Mouse (Mus musculus): ENCODE measurements around the gene Coq5. TPM values are rescaled to one million over a fixed set of nuclear protein-coding genes. Genes with fewer than 3 reads are reported as not detected.

Coq5 gene
- total and polyA plus RNA-seq, 3 experiments = 41.9 to 46.7 (median 43.9) TPM

DNA sequence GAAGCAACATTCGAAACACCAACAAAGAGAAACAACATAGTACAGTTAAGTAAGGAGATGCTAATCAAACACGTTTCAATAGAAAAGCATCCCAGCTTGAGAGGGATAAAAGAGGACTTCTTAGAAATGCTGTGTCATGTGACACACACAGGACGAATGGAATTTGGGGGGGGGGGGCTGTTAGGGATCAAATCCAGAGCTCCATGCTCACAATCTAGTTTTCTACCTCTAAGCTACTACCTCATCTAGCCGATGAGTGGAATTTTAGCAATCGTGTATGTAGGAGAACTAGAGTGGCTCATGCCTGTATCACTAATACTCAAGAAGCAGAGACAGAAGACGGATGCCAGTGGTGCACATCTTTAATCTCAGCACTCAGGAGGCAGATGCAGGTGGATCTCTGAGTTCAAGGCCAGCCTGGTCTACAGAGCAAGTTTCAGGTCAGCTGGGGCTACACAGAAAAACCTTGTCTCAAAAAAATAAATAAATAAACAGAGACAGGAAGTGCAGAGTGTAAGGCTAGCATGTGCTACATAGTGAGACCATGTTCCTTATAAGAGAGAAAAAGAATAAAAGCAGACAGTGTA is 5.8 kb upstream of the Coq5 start:
- H3K9me3 ChIP-seq (replicated peaks; ENCODE audit: low read length) = peaks cover 2% of the 10 kb centered on the region
- H3K27ac ChIP-seq (ENCODE audit: insufficient read depth, low read depth) = peak overlapping the region; percentile 58
- in situ Hi-C loops (cut with MboI; ENCODE audit: low pct_ligation_motif_present, low pct_unique_long_range_greater_than_20kb, low sequenced_read_pairs) = no loop called here
- peaks cover 12 to 21% of the 10 kb centered on the region in 2 experiments for H3K36me3 ChIP-seq (replicated peaks in 1 of 2; ENCODE audit: control insufficient read depth in 1 of 2, insufficient read depth in 1 of 2, low read length in 1 of 2)
- H3K79me2 ChIP-seq (replicated peaks; ENCODE audit: control insufficient read depth, extremely low read depth, insufficient read depth, poor library complexity, severe bottlenecking) = peaks cover 40% of the 10 kb centered on the region
- dilution Hi-C loops (cut with MboI; ENCODE audit: extremely low pct_ligation_motif_present, extremely low pct_unique_long_range_greater_than_20kb, low sequenced_read_pairs) = no loop called here
- no peaks in the 10 kb centered on the region for H3K27me3 ChIP-seq (replicated peaks)
- 0 out of 2 replicates have a peak, but pooled peaks have one; percentile 59 for TF ChIP-seq CHD1 (IDR thresholded peaks at IDR 0.05; ENCODE audit: low read depth, low read length)
- peak; percentile 17; the same call in 1 of the 2 replicates for TF ChIP-seq USF2 (conservative IDR thresholded peaks at IDR 0.05; ENCODE audit: low read depth, low read length)
- TF ChIP-seq USF1 (IDR thresholded peaks at IDR 0.05; ENCODE audit: low read depth, low read length) = peak; percentile 34
- no peak for TF ChIP-seq JUND (conservative IDR thresholded peaks at IDR 0.05; ENCODE audit: low read depth, low read length)
- peaks cover 7 to 42% of the 10 kb centered on the region in 2 experiments for H3K4me1 ChIP-seq (ENCODE audit: control insufficient read depth in 1 of 2, insufficient read depth in 2 of 2)
- peak overlapping the region; percentile 20 to 92 (median 47) for H3K4me3 ChIP-seq (replicated peaks in 1 of 3; ENCODE audit: low read depth in 2 of 3, low read length in 2 of 3, poor library complexity in 1 of 3)
- peak overlapping the region; percentile 99 for H3K4me2 ChIP-seq (ENCODE audit: insufficient read depth, low read depth, poor library complexity, severe bottlenecking)
- peak overlapping the region; percentile 71; the same call in 1 of the 2 replicates for H3K9ac ChIP-seq (ENCODE audit: insufficient read depth, low read depth)
- no peak for DNase-seq (ENCODE audit: extremely low read depth)

- TF ChIP-seq TBP (conservative IDR thresholded peaks at IDR 0.05; ENCODE audit: low read depth, low read length) (no peak), E2F4 (IDR thresholded peaks at IDR 0.05; ENCODE audit: insufficient replicate concordance, low read depth, low read length) (no peak), MXI1 (IDR thresholded peaks at IDR 0.05; ENCODE audit: low read depth, low read length) (no peak; the same call in 1 of the 2 replicates), CHD1 (IDR thresholded peaks at IDR 0.05; ENCODE audit: low read depth, low read length) (no peak), POLR2A (IDR thresholded peaks at IDR 0.05; ENCODE audit: low read depth, low read length) (no peak), MAZ (IDR thresholded peaks at IDR 0.05; ENCODE audit: low read depth, low read length) (no peak), CTCF (conservative IDR thresholded peaks at IDR 0.05 in 1 of 2, IDR thresholded peaks at IDR 0.05 in 1 of 2; ENCODE audit: low read depth in 2 of 2, low read length in 2 of 2) (peak in 1 of 2 experiments; percentile 36; a peak in 2 of 4 replicates), NRF1 (IDR thresholded peaks at IDR 0.05; ENCODE audit: low read depth, low read length) (no peak), PAX5 (IDR thresholded peaks at IDR 0.05; ENCODE audit: low read length) (no peak), TCF12 (IDR thresholded peaks at IDR 0.05; ENCODE audit: low read depth, low read length) (no peak), MEF2A (IDR thresholded peaks at IDR 0.05; ENCODE audit: borderline replicate concordance, low read depth, low read length) (no peak), ZKSCAN1 (IDR thresholded peaks at IDR 0.05; ENCODE audit: borderline replicate concordance, low read depth, low read length) (no peak), RAD21 (IDR thresholded peaks at IDR 0.05; ENCODE audit: low read depth, low read length) (peak; percentile 10), EP300 (IDR thresholded peaks at IDR 0.05; ENCODE audit: low read length) (no peak), BHLHE40 (IDR thresholded peaks at IDR 0.05; ENCODE audit: low read depth, low read length) (no peak), HCFC1 (IDR thresholded peaks at IDR 0.05; ENCODE audit: low read depth, low read length) (no peak)
- peaks cover 2% of the 10 kb centered on the region for H3K9me3 ChIP-seq (replicated peaks; ENCODE audit: low read length)
- DNase-seq (ENCODE audit: extremely low read depth) = peak; percentile 23
- peak overlapping the region; percentile 17; the same call in 1 of the 2 replicates for H3K9ac ChIP-seq (ENCODE audit: insufficient read depth, low read depth)
- peaks cover 32% of the 10 kb centered on the region for H3K79me2 ChIP-seq (replicated peaks; ENCODE audit: control insufficient read depth, extremely low read depth, insufficient read depth, poor library complexity, severe bottlenecking)
- no peak overlapping the region for H3K27ac ChIP-seq (ENCODE audit: insufficient read depth, low read depth)
- H3K36me3 ChIP-seq (replicated peaks in 1 of 2; ENCODE audit: control insufficient read depth in 1 of 2, insufficient read depth in 1 of 2, low read length in 1 of 2) = peaks cover 9 to 14% of the 10 kb centered on the region in 2 experiments
- H3K27me3 ChIP-seq (replicated peaks) = no peaks in the 10 kb centered on the region
- in situ Hi-C loops (cut with MboI; ENCODE audit: low pct_ligation_motif_present, low pct_unique_long_range_greater_than_20kb, low sequenced_read_pairs) = no loop called here
- H3K4me3 ChIP-seq (replicated peaks in 1 of 3; ENCODE audit: low read depth in 2 of 3, low read length in 2 of 3, poor library complexity in 1 of 3) = no peak overlapping the region
- H3K4me1 ChIP-seq (ENCODE audit: control insufficient read depth in 1 of 2, insufficient read depth in 2 of 2) = peaks cover 7 to 37% of the 10 kb centered on the region in 2 experiments
- dilution Hi-C loops (cut with MboI; ENCODE audit: extremely low pct_ligation_motif_present, extremely low pct_unique_long_range_greater_than_20kb, low sequenced_read_pairs) = no loop called here
- peak overlapping the region; percentile 42; the same call in 1 of the 2 replicates for H3K4me2 ChIP-seq (ENCODE audit: insufficient read depth, low read depth, poor library complexity, severe bottlenecking)
These were observed 5.1 kb upstream of the Coq5 start for GRCm38 (mm10) chr5:115274353-115274752.

All from CH12.LX (cell line).